Mouse (Mus musculus) hindbrain, embryonic 10.5 days (tissue): ENCODE results near the gene Erc2. TPM values are rescaled to one million over a fixed set of nuclear protein-coding genes. Genes with fewer than 3 reads are reported as not detected.
A peak's percentile ranks its signal among the peaks of the same experiment; 100 is the strongest.

Experiments
- DNase-seq: peaks from one replicate; pipeline ENCODE4 v3.0.0-alpha.2; 2017; ENCODE audit warnings: low spot score
- H3K27ac ChIP-seq: fragments of 300-500 bp; sonication (generic); 2 replicates; pipeline ENCODE4 v1.5.1; 2016; ENCODE audit warnings: mild to moderate bottlenecking, moderate library complexity
- H3K27me3 ChIP-seq: fragments of 300-500 bp; sonication (generic); 2 replicates; pipeline ENCODE4 v1.6.1; 2016; ENCODE audit warnings: mild to moderate bottlenecking; ENCODE audit not compliant: poor library complexity, insufficient read depth, severe bottlenecking
- H3K36me3 ChIP-seq: fragments of 300-500 bp; sonication (generic); 2 replicates; pipeline ENCODE4 v1.6.1; 2016; ENCODE audit warnings: mild to moderate bottlenecking, moderate library complexity
- H3K4me1 ChIP-seq: fragments of 300-500 bp; sonication (generic); replicated peaks from 2 replicates; pipeline ENCODE4 v1.6.1; 2016; ENCODE audit warnings: mild to moderate bottlenecking
- H3K4me3 ChIP-seq: fragments of 300-500 bp; sonication (generic); 2 replicates; pipeline ENCODE4 v1.5.1; 2016; ENCODE audit warnings: mild to moderate bottlenecking, moderate library complexity
- H3K9me3 ChIP-seq: fragments of 300-500 bp; sonication (generic); 2 replicates; pipeline ENCODE4 v1.6.1; 2016; ENCODE audit warnings: mild to moderate bottlenecking, moderate library complexity
- WGBS: fragments of 180-500 bp; shearing (Covaris S2); methylation state at CpG from one replicate; pipeline ENCODE4 v1.1.7; 2016; 5-methylcytosine and 5-hydroxymethylcytosine counted together
- polyA plus RNA-seq: library from polyadenylated mRNA; unstranded; fragments of >200 nt; fragmentation: Nextera tagmentation; extraction: Ambion mirVana; gene quantifications from 2 replicates; pipeline ENCODE4 v1.2.1, GENCODE M21; 2016

Erc2 gene
- polyA plus RNA-seq, 1 experiment from 2014 or later: 15.3 TPM

- Histone ChIP-seq H3K36me3 (no peaks in the 10 kb centered on the region), H3K27ac (no peak overlapping the region), H3K9me3 (no peaks in the 10 kb centered on the region), H3K27me3 (no peaks in the 10 kb centered on the region), H3K4me1 (peaks cover 6% of the 10 kb centered on the region; the same call in 1 of the 2 replicates), H3K4me3 (no peak overlapping the region)
- no peak for DNase-seq
- 79% methylated on average over 11 of the region's 11 CpGs for WGBS
Measured at GRCm38 (mm10) chr14:27798184-27798934, 176.1 kb downstream of the Erc2 start.

GRCm38 (mm10) chr14:27800766-27801165 is 178.5 kb downstream of the Erc2 start:
- Histone ChIP-seq H3K4me3 (no peak overlapping the region), H3K9me3 (0 out of 2 replicates have a peak, but pooled peaks cover 5% of the 10 kb centered on the region), H3K4me1 (peaks cover 6% of the 10 kb centered on the region; the same call in 1 of the 2 replicates), H3K27me3 (no peaks in the 10 kb centered on the region), H3K36me3 (no peaks in the 10 kb centered on the region), H3K27ac (no peak overlapping the region)
- no peak for DNase-seq
- WGBS: 69% methylated on average over 6 of the region's 6 CpGs

- no peak overlapping the region for H3K4me3 ChIP-seq
- 0 out of 2 replicates have a peak, but pooled peaks cover 5% of the 10 kb centered on the region for H3K9me3 ChIP-seq
- H3K4me1 ChIP-seq: peaks cover under 1% of the 10 kb centered on the region; the same call in 1 of the 2 replicates
- DNase-seq: no peak
- H3K36me3 ChIP-seq: no peaks in the 10 kb centered on the region
- H3K27me3 ChIP-seq: no peaks in the 10 kb centered on the region
- no peak overlapping the region for H3K27ac ChIP-seq
- WGBS: 91% methylated on average over 3 of the region's 3 CpGs
Measured at GRCm38 (mm10) chr14:27803961-27804360, 181.7 kb downstream of the Erc2 start.

GRCm38 (mm10) chr14:27805064-27805463 is 182.8 kb downstream of the Erc2 start:
- no peaks in the 10 kb centered on the region for H3K36me3 ChIP-seq
- DNase-seq: no peak
- 75% methylated on average over 13 of the region's 13 CpGs for WGBS
- H3K27me3 ChIP-seq: no peaks in the 10 kb centered on the region
- H3K9me3 ChIP-seq: 0 out of 2 replicates have a peak, but pooled peaks cover 5% of the 10 kb centered on the region
- no peaks in the 10 kb centered on the region; the same call in 1 of the 2 replicates for H3K4me1 ChIP-seq
- no peak overlapping the region for H3K4me3 ChIP-seq
- H3K27ac ChIP-seq: no peak overlapping the region

- DNase-seq: peak; percentile 42
- peaks cover 5% of the 10 kb centered on the region for H3K4me1 ChIP-seq
- WGBS: 4% methylated on average over 9 of the region's 9 CpGs
- no peak overlapping the region for H3K27ac ChIP-seq
- H3K36me3 ChIP-seq: no peaks in the 10 kb centered on the region
- no peak overlapping the region for H3K4me3 ChIP-seq
- no peaks in the 10 kb centered on the region for H3K27me3 ChIP-seq
- 0 out of 2 replicates have a peak, but pooled peaks cover 5% of the 10 kb centered on the region for H3K9me3 ChIP-seq
Measured at GRCm38 (mm10) chr14:27808080-27808479, 185.9 kb downstream of the Erc2 start.

- no peak overlapping the region for H3K27ac ChIP-seq
- H3K4me3 ChIP-seq: no peak overlapping the region
- no peaks in the 10 kb centered on the region for H3K27me3 ChIP-seq
- H3K9me3 ChIP-seq: 0 out of 2 replicates have a peak, but pooled peaks cover 5% of the 10 kb centered on the region
- H3K4me1 ChIP-seq: peaks cover 5% of the 10 kb centered on the region
- no peak for DNase-seq
- whole genome bisulfite sequencing: 71% methylated on average over 10 of the region's 10 CpGs
- no peaks in the 10 kb centered on the region for H3K36me3 ChIP-seq
Measured at GRCm38 (mm10) chr14:27808523-27809114, 186.4 kb downstream of the Erc2 start.

GRCm38 (mm10) chr14:27810790-27811189 is 188.6 kb downstream of the Erc2 start:
- DNase-seq: peak; percentile 26
- 35% methylated on average over 7 of the region's 7 CpGs for WGBS
- no peaks in the 10 kb centered on the region for H3K9me3 ChIP-seq
- no peaks in the 10 kb centered on the region for H3K36me3 ChIP-seq
- no peak overlapping the region for H3K4me3 ChIP-seq
- H3K27me3 ChIP-seq: no peaks in the 10 kb centered on the region
- peaks cover 5% of the 10 kb centered on the region for H3K4me1 ChIP-seq
- no peak overlapping the region for H3K27ac ChIP-seq

- H3K4me1 ChIP-seq: peaks cover 5% of the 10 kb centered on the region
- no peaks in the 10 kb centered on the region for H3K27me3 ChIP-seq
- no peaks in the 10 kb centered on the region for H3K9me3 ChIP-seq
- H3K36me3 ChIP-seq: no peaks in the 10 kb centered on the region
- H3K27ac ChIP-seq: no peak overlapping the region
- 93% methylated on average over 3 of the region's 3 CpGs for WGBS
- H3K4me3 ChIP-seq: no peak overlapping the region
- DNase-seq: no peak
Measured at GRCm38 (mm10) chr14:27811649-27812048, 189.4 kb downstream of the Erc2 start.

GRCm38 (mm10) chr14:27815739-27816138 is 193.5 kb downstream of the Erc2 start:
- no peaks in the 10 kb centered on the region for H3K27me3 ChIP-seq
- 88% methylated on average over 6 of the region's 6 CpGs for WGBS
- H3K9me3 ChIP-seq: no peaks in the 10 kb centered on the region
- H3K4me3 ChIP-seq: no peak overlapping the region
- DNase-seq: no peak
- peaks cover 4% of the 10 kb centered on the region for H3K4me1 ChIP-seq
- H3K36me3 ChIP-seq: no peaks in the 10 kb centered on the region
- H3K27ac ChIP-seq: no peak overlapping the region

GRCm38 (mm10) chr14:27818986-27819385 is 196.8 kb downstream of the Erc2 start:
- Histone ChIP-seq H3K9me3 (no peaks in the 10 kb centered on the region), H3K4me1 (no peaks in the 10 kb centered on the region), H3K4me3 (no peak overlapping the region), H3K36me3 (no peaks in the 10 kb centered on the region), H3K27me3 (no peaks in the 10 kb centered on the region), H3K27ac (no peak overlapping the region)
- DNase-seq: no peak
- WGBS: 91% methylated on average over 5 of the region's 5 CpGs

GRCm38 (mm10) chr14:27821801-27822200 is 199.6 kb downstream of the Erc2 start:
- Histone ChIP-seq H3K27ac (no peak overlapping the region), H3K4me1 (no peaks in the 10 kb centered on the region), H3K36me3 (no peaks in the 10 kb centered on the region), H3K27me3 (no peaks in the 10 kb centered on the region), H3K4me3 (no peak overlapping the region), H3K9me3 (no peaks in the 10 kb centered on the region)
- no peak for DNase-seq

- no peak overlapping the region for H3K4me3 ChIP-seq
- no peak overlapping the region for H3K27ac ChIP-seq
- H3K9me3 ChIP-seq: no peaks in the 10 kb centered on the region
- H3K4me1 ChIP-seq: no peaks in the 10 kb centered on the region
- WGBS: 93% methylated on average over 6 of the region's 6 CpGs
- no peaks in the 10 kb centered on the region for H3K36me3 ChIP-seq
- no peaks in the 10 kb centered on the region for H3K27me3 ChIP-seq
- no peak for DNase-seq
Measured at GRCm38 (mm10) chr14:27822566-27822965, 200.3 kb downstream of the Erc2 start.

- Histone ChIP-seq H3K36me3 (no peaks in the 10 kb centered on the region), H3K27me3 (no peaks in the 10 kb centered on the region), H3K9me3 (no peaks in the 10 kb centered on the region), H3K4me1 (no peaks in the 10 kb centered on the region), H3K27ac (no peak overlapping the region), H3K4me3 (no peak overlapping the region)
- WGBS: 86% methylated on average over 3 of the region's 3 CpGs
- no peak for DNase-seq
Measured at GRCm38 (mm10) chr14:27823048-27823447, 200.8 kb downstream of the Erc2 start.
